Mouse (Mus musculus) kidney, adult 2 months (tissue): ENCODE data around the gene Gpd1l. TPM values are rescaled to one million over a fixed set of nuclear protein-coding genes. Genes with fewer than 3 reads are reported as not detected.

Source experiments
- DNase-seq: peaks from one replicate; pipeline ENCODE4 v3.0.0; 2021
- H3K27ac ChIP-seq: fragments of 200-500 bp; 2 replicates; pipeline ENCODE4 v1.5.1; 2012; ENCODE audit warnings: low read depth, low read length, control low read depth, inconsistent platforms; ENCODE audit not compliant: insufficient read depth
- H3K27me3 ChIP-seq: fragments of 200-500 bp; replicated peaks from 2 replicates; pipeline ENCODE4 v1.6.1; 2012; ENCODE audit warnings: mild to moderate bottlenecking, moderate library complexity, low read length, inconsistent platforms; ENCODE audit not compliant: control insufficient read depth, insufficient read depth
- H3K36me3 ChIP-seq: fragments of 200-500 bp; 2 replicates; pipeline ENCODE4 v1.6.1; 2012; ENCODE audit warnings: mild to moderate bottlenecking, moderate library complexity, low read length, inconsistent platforms; ENCODE audit not compliant: control insufficient read depth, insufficient read depth
- H3K4me1 ChIP-seq: fragments of 200-500 bp; 2 replicates; pipeline ENCODE4 v1.6.1; 2011; ENCODE audit warnings: low read length; ENCODE audit not compliant: control insufficient read depth, insufficient read depth
- H3K4me3 ChIP-seq: fragments of 200-500 bp; 2 replicates; pipeline ENCODE4 v1.5.1; 2011; ENCODE audit warnings: mild to moderate bottlenecking, low read depth, low read length, control low read depth; ENCODE audit not compliant: insufficient read depth
- CTCF ChIP-seq: fragments of 200-500 bp; conservative IDR thresholded peaks from 2 replicates; pipeline ENCODE4 v1.5.1; 2011; ENCODE audit warnings: low read depth, mild to moderate bottlenecking, control low read depth, low read length, moderate library complexity, mixed read lengths; ENCODE audit not compliant: insufficient read depth, insufficient read length
- POLR2A ChIP-seq: fragments of 200-500 bp; IDR thresholded peaks from one replicate; pipeline ENCODE4 v1.6.1; 2011; ENCODE audit warnings: low read depth, low read length, control low read depth
- WGBS: fragments of 180-500 bp; shearing (Covaris S2); methylation state at CpG from one replicate; pipeline ENCODE4 v1.1.7; 2018; 5-methylcytosine and 5-hydroxymethylcytosine counted together
- polyA plus RNA-seq: library from polyadenylated mRNA; depleted of rRNA; stranded (reverse); fragments of >200 nt; gene quantifications from 2 replicates; pipeline ENCODE4 v1.2.3, GENCODE M21; 2012

The Gpd1l gene
- polyA plus RNA-seq, 1 experiment = 31.3 TPM

DNA sequence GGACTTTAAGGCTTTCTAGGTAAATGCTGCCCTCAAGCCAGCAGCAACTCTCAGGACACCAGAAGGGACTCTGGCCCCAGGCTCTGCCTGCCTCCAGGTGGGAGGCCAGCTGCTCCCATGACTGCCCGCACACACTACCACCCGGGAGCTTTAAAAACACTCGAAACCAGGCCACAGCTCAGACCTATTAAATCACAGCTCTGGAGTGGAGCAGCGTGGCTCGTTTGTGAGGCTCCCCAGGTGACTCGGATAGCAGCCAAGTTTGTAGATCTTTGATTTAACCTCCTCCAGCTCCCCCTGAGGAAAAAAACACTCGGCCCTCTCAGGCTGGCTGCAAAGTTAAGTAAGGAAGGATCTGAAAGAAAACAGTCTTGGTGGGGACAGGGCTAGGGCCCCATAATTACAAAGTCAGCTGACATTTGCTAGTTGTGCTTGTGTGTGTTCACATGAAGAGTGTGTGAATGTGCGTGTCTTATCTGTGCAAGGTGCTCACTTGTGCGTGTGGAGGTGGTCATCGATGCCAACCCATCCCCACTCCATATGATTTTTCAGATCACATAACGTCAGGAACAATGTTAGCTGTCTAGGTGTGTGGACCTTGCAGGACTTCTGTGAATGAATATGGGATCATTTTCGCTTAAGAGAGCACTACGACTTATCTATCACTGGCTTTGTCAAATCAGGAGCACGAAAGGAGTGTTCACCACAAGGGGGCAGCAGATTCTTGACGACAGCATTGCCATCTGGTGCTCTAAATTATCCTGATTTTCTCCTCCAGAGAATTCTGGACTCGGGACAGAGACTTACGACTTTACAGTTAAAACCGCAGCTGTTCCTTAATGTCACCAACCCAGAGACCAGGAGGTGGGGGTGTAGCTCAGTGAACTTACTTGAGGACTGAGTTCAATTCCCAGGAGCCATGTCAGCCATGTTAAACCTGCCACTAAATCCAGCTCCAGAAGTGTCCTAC, 20.8 kb downstream of the Gpd1l start:
- TF ChIP-seq CTCF (peak; percentile 74), POLR2A (no peak)

DNA sequence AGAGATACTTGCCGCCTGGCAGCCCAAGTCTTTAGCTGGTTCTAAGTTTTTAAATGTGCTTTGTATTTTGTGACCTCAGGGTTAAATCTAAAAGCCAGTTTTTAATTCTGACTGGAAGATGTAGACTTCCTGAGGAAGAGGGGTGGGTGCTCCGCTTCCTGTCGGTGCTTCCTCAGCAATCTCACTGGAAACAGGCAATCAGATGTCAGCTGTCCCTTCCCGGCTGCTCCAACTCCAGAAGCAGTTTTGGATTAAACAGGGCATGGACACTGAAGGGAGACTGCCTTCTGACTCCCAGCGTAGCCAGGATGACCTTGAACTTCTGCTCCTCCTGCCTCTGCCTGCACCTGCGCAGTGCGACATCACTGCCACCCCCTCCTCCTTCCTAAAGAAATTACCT, 26.3 kb downstream of the Gpd1l start:
- H3K27ac ChIP-seq = peak overlapping the region; percentile 73
- no peak for TF ChIP-seq CTCF
- no peak for TF ChIP-seq POLR2A
- no peaks in the 10 kb centered on the region for H3K36me3 ChIP-seq
- WGBS = 68% methylated on average over 7 of the region's 7 CpGs
- no peaks in the 10 kb centered on the region for H3K27me3 ChIP-seq
- H3K4me1 ChIP-seq = peaks cover 4% of the 10 kb centered on the region; the same call in 1 of the 2 replicates
- H3K4me3 ChIP-seq = no peak overlapping the region
- peak; percentile 74 for DNase-seq

More for the DNA sequence above, 20.8 kb downstream of the Gpd1l start:
- DNase-seq = peak; percentile 84
- no peak overlapping the region for H3K27ac ChIP-seq
- 44% methylated on average over 18 of the region's 18 CpGs for WGBS
- no peaks in the 10 kb centered on the region for H3K27me3 ChIP-seq
- peaks cover 1% of the 10 kb centered on the region; the same call in 1 of the 2 replicates for H3K36me3 ChIP-seq
- H3K4me1 ChIP-seq = no peaks in the 10 kb centered on the region
- no peak overlapping the region for H3K4me3 ChIP-seq

- Histone ChIP-seq H3K27me3 (no peaks in the 10 kb centered on the region), H3K27ac (no peak overlapping the region), H3K4me3 (no peak overlapping the region), H3K36me3 (no peaks in the 10 kb centered on the region), H3K4me1 (no peaks in the 10 kb centered on the region)
- WGBS = 79% methylated on average over 4 of the region's 4 CpGs
- TF ChIP-seq POLR2A (no peak), CTCF (no peak)
- DNase-seq = no peak
Observed at GRCm38 (mm10) chr9:114895919-114896318, 37.9 kb downstream of the Gpd1l start.

- Histone ChIP-seq H3K27ac (no peak overlapping the region), H3K36me3 (no peaks in the 10 kb centered on the region), H3K4me3 (no peak overlapping the region), H3K27me3 (no peaks in the 10 kb centered on the region), H3K4me1 (no peaks in the 10 kb centered on the region)
- TF ChIP-seq POLR2A = no peak
- TF ChIP-seq CTCF = no peak
- DNase-seq = no peak
- WGBS = 81% methylated on average over 11 of the region's 11 CpGs
Observed at GRCm38 (mm10) chr9:114892974-114893373, 40.8 kb downstream of the Gpd1l start.

DNA sequence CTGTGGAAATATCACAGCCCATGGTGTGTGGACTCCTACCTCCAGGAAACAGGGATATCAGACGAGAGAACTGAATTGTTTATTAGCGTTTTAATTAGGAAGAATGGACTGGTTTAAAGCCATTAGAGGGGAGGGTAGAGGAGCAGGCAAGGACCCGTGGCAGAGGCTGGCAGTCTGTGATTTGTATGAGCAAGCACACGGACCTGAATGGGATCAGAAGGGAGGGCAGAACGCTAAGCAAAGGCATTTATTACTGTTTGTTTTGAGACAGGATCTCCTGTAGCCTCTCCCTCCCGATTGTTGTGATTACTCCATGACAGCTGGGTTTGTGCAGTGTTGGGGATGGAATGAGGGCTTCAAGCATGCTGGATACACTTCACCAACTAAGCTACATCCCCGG, 43.4 kb downstream of the Gpd1l start:
- 21% methylated on average over 7 of the region's 7 CpGs for WGBS
- H3K36me3 ChIP-seq = no peaks in the 10 kb centered on the region
- no peak for DNase-seq
- TF ChIP-seq CTCF = no peak
- no peak for TF ChIP-seq POLR2A
- H3K4me1 ChIP-seq = no peaks in the 10 kb centered on the region
- H3K4me3 ChIP-seq = no peak overlapping the region
- H3K27ac ChIP-seq = no peak overlapping the region
- H3K27me3 ChIP-seq = no peaks in the 10 kb centered on the region

- Histone ChIP-seq H3K4me1 (no peaks in the 10 kb centered on the region), H3K4me3 (no peak overlapping the region), H3K36me3 (no peaks in the 10 kb centered on the region), H3K27me3 (no peaks in the 10 kb centered on the region), H3K27ac (no peak overlapping the region)
- DNase-seq = no peak
- WGBS = 93% methylated on average over 5 of the region's 5 CpGs
- TF ChIP-seq POLR2A = no peak
- peak; percentile 30; the same call in 1 of the 2 replicates for TF ChIP-seq CTCF
Observed at GRCm38 (mm10) chr9:114888856-114889407, 44.9 kb downstream of the Gpd1l start.

DNA sequence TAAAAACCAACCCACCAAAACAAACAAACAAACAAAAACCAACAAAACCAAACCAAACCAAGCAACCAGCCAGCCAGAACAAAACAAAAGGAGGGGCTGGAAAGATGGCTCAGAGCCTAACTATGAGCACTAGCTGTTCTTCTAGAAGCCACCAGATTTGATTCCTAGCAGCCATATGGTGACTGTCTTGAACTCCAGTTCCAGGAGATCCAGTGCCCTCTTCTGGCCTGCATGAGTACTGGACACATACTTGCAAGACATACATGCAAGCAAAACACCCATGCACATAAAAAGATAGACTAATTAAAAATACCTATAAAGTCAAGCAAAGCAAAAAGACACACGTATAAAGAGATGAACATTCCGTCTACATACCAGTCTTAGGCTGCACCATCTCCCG, 46.1 kb downstream of the Gpd1l start:
- WGBS = 97% methylated on average over 3 of the region's 3 CpGs
- no peaks in the 10 kb centered on the region for H3K36me3 ChIP-seq
- H3K27ac ChIP-seq = no peak overlapping the region
- no peak overlapping the region for H3K4me3 ChIP-seq
- no peak for TF ChIP-seq POLR2A
- TF ChIP-seq CTCF = peak; percentile 71
- H3K27me3 ChIP-seq = no peaks in the 10 kb centered on the region
- H3K4me1 ChIP-seq = no peaks in the 10 kb centered on the region
- peak; percentile 66 for DNase-seq
